Mouse (Mus musculus) kidney, adult 2 months (tissue): ENCODE results near the gene Sec16a.

Experiments
- CTCF ChIP-seq: fragments of 200-500 bp; conservative IDR thresholded peaks from 2 replicates; pipeline ENCODE4 v1.5.1; 2011; ENCODE audit warnings: low read depth, mild to moderate bottlenecking, control low read depth, low read length, moderate library complexity, mixed read lengths; ENCODE audit not compliant: insufficient read depth, insufficient read length
- POLR2A ChIP-seq: fragments of 200-500 bp; IDR thresholded peaks from one replicate; pipeline ENCODE4 v1.6.1; 2011; ENCODE audit warnings: low read depth, low read length, control low read depth

- TF ChIP-seq POLR2A (no peak), CTCF (no peak)
These were observed 84.2 kb downstream of the Sec16a start, which contains the start of gene Card9 for GRCm38 (mm10) chr2:26360772-26361171.
